Mouse (Mus musculus): Measurements from ENCODE around the gene Nacc2. TPM values are rescaled to one million over a fixed set of nuclear protein-coding genes. Genes with fewer than 3 reads are reported as not detected.

Nacc2 gene
- polyA plus RNA-seq, 1 experiment from 2014 or later, result 6.5 TPM

DNA sequence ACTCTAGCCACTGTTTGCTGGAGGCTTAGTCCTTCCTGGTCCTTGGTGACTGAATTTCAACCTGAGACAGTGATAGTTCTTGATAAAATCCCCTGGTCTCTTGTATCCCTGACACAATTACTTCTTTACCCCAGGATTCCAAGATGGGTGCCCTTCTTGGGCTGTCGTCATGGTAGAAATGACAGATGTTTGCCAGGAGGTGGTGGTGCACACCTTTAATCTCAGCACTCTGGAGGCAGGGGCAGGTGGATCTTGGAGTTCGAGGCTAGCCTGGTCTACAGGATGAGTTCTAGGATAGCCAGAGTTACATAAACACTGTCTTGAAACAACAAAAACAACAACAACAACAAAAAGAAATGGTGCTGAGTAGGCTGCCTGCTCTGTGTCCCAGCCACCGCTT is 20.0 kb upstream of the Nacc2 start:
- peaks cover 13% of the 10 kb centered on the region for H3K4me1 ChIP-seq (replicated peaks; ENCODE audit: control insufficient read depth, insufficient read depth, low read length)
- no peak overlapping the region for H3K4me3 ChIP-seq (ENCODE audit: low read depth, low read length)
- H3K9me3 ChIP-seq (ENCODE audit: control insufficient read depth, low read length), result no peaks in the 10 kb centered on the region
- no peak for ATAC-seq (replicated peaks; ENCODE audit: low FRiP score)
- WGBS, result 87% methylated on average over 3 of the region's 3 CpGs
- no peak for DNase-seq (ENCODE audit: low spot score)
- H3K27me3 ChIP-seq (ENCODE audit: control insufficient read depth, insufficient read depth, low read length), result no peaks in the 10 kb centered on the region
- no peak overlapping the region for H3K9ac ChIP-seq (ENCODE audit: low read length)
- H3K36me3 ChIP-seq (ENCODE audit: control insufficient read depth, insufficient read depth, low read length), result no peaks in the 10 kb centered on the region
- no peak overlapping the region for H3K4me2 ChIP-seq (ENCODE audit: low read depth, low read length, severe bottlenecking)
- no peak overlapping the region for H3K27ac ChIP-seq (ENCODE audit: low read depth, low read length)

DNA sequence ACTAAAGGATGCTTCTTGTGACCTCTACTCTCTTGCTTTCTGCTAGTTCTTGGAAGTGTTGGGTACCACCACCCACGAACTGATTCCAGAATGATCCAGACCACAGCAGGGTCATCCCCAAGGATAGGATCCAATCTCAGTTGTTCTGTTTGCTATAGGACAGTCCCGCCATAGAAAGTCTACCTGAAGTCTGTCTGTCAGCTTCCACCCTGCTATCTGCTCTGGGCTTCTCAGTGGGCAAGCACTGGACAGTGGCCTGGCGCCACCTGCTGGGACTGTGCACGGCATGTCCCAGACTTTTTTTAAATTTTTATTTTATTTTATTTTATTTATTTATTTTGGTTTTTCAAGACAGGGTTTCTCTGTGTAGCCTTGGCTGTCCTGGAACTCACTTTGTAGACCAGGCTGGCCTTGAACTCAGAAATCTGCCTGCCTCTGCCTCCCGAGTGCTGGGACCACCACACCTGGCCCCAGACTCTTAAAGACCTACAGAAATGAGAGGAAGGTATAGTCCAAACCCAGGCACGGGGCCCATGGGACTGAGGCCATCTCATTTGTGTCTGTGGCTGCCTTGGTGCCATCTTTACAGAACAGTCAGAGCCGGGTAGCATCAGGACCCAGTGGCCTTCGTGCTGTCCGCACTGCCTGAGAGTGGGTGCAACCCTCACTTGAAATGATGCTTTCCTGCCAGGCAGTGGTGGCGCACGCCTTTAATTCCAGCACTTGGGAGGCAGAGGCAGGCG is 19.0 kb upstream of the Nacc2 start:
- H3K36me3 ChIP-seq (ENCODE audit: control insufficient read depth, insufficient read depth, low read length), result no peaks in the 10 kb centered on the region
- H3K4me3 ChIP-seq (ENCODE audit: low read depth, low read length), result no peak overlapping the region
- ATAC-seq (replicated peaks; ENCODE audit: low FRiP score) (no peak), DNase-seq (ENCODE audit: low spot score) (peak; percentile 65)
- peaks cover 13% of the 10 kb centered on the region for H3K4me1 ChIP-seq (replicated peaks; ENCODE audit: control insufficient read depth, insufficient read depth, low read length)
- H3K4me2 ChIP-seq (ENCODE audit: low read depth, low read length, severe bottlenecking), result no peak overlapping the region
- H3K9me3 ChIP-seq (ENCODE audit: control insufficient read depth, low read length), result no peaks in the 10 kb centered on the region
- H3K9ac ChIP-seq (ENCODE audit: low read length), result no peak overlapping the region
- WGBS, result 65% methylated on average over 12 of the region's 12 CpGs
- no peaks in the 10 kb centered on the region for H3K27me3 ChIP-seq (ENCODE audit: control insufficient read depth, insufficient read depth, low read length)
- H3K27ac ChIP-seq (ENCODE audit: low read depth, low read length), result no peak overlapping the region

DNA sequence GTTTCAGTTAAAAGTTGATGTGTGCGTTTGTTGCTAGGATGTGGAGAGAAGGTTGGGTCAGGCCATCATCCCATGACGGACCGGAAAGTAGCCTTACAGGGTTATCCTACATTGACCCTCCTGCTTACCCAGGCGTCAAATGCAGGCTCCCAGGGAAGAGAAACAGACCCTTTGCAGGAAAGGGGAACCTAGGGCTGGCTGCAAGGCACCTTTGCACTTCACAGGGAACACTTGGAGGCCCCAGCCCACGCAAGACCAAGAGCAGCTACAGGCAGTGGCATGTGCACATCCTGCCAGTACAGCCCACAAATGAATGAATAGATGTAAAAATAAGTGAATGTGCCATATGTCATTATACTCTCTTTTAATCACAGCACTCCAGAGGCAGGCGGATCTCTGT is 17.9 kb upstream of the Nacc2 start:
- DNase-seq (ENCODE audit: low spot score), result no peak
- Histone ChIP-seq H3K27me3 (ENCODE audit: control insufficient read depth, insufficient read depth, low read length) (no peaks in the 10 kb centered on the region), H3K4me3 (ENCODE audit: low read depth, low read length) (peak overlapping the region; percentile 74), H3K4me2 (ENCODE audit: low read depth, low read length, severe bottlenecking) (peak overlapping the region; percentile 86), H3K27ac (ENCODE audit: low read depth, low read length) (no peak overlapping the region), H3K4me1 (replicated peaks; ENCODE audit: control insufficient read depth, insufficient read depth, low read length) (peaks cover 13% of the 10 kb centered on the region), H3K36me3 (ENCODE audit: control insufficient read depth, insufficient read depth, low read length) (no peaks in the 10 kb centered on the region), H3K9ac (ENCODE audit: low read length) (peak overlapping the region; percentile 74), H3K9me3 (ENCODE audit: control insufficient read depth, low read length) (no peaks in the 10 kb centered on the region)
- WGBS, result 20% methylated on average over 6 of the region's 6 CpGs
- peak; percentile 5 for ATAC-seq (replicated peaks; ENCODE audit: low FRiP score)

DNA sequence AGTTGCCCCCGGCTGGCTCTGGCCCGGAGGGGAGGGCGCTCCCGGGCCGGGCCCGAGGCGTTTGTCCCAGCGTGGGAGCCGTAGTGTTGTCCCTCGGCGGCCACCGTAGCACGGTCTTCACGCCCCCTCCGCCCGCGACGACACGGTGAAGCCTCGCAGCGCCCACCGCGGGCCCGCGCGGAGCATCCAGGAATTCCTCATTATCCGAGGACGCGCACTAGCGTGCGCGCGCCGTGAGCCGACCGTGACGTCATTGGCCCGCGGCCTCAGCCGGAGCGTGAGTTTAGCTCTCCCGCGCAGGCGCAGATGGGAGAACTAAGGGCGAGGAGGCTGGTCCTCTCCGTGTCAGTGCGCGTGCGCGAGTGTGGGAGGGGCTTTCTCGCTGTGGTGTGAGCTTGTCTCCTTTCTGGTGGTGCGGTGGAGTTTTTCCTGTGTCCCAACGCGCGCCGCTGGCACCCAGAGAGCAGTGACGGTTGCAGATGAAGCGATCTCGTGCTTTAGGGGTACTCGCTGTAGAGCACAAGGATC is 17.3 kb upstream of the Nacc2 start:
- Histone ChIP-seq H3K4me2 (ENCODE audit: low read depth, low read length, severe bottlenecking) (peak overlapping the region; percentile 86), H3K4me1 (replicated peaks; ENCODE audit: control insufficient read depth, insufficient read depth, low read length) (peaks cover 13% of the 10 kb centered on the region), H3K36me3 (ENCODE audit: control insufficient read depth, insufficient read depth, low read length) (no peaks in the 10 kb centered on the region), H3K9ac (ENCODE audit: low read length) (peak overlapping the region; percentile 90), H3K27me3 (ENCODE audit: control insufficient read depth, insufficient read depth, low read length) (no peaks in the 10 kb centered on the region), H3K9me3 (ENCODE audit: control insufficient read depth, low read length) (no peaks in the 10 kb centered on the region; the same call in 1 of the 2 replicates), H3K4me3 (ENCODE audit: low read depth, low read length) (peak overlapping the region; percentile 74), H3K27ac (ENCODE audit: low read depth, low read length) (peak overlapping the region; percentile 94)
- peak; percentile 100 for DNase-seq (ENCODE audit: low spot score)
- WGBS, result 1% methylated on average over 60 of the region's 60 CpGs
- peak; percentile 87 for ATAC-seq (replicated peaks; ENCODE audit: low FRiP score)

DNA sequence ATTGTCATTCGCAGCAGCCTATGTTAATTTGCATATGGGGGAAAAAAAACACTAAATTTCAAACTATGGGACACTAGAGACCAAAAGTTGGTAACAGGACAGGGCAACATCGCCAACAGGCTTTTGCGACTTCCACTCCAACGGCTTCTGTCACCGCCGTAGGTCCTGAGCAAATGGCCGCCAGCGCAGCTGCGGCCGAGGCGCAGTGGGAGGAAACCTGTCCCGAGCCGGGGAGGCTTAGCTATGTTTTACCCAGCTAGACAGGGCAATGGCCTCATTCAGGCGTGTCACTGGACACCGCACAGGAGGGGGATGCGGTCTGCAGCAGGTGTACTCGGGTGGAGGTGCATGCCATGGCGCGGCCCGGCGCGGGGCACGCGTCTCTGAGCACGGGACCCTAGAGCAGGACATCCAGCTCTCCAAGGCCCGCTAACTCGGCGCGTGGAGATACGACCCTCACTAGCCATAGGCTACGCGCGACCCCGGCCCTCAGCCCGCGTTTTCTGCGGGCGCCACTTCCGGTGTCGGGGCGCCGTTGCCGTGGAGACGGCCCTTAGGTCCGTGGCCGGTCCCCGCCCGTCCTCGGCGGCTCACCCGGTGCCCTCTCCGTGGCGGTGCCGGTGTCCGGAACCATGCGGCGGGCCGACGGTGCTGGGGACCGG is 16.7 kb upstream of the Nacc2 start:
- Histone ChIP-seq H3K4me2 (ENCODE audit: low read depth, low read length, severe bottlenecking) (peak overlapping the region; percentile 86), H3K9ac (ENCODE audit: low read length) (peak overlapping the region; percentile 90), H3K9me3 (ENCODE audit: control insufficient read depth, low read length) (no peaks in the 10 kb centered on the region; the same call in 1 of the 2 replicates), H3K4me1 (replicated peaks; ENCODE audit: control insufficient read depth, insufficient read depth, low read length) (peaks cover 13% of the 10 kb centered on the region), H3K27me3 (ENCODE audit: control insufficient read depth, insufficient read depth, low read length) (no peaks in the 10 kb centered on the region), H3K36me3 (ENCODE audit: control insufficient read depth, insufficient read depth, low read length) (no peaks in the 10 kb centered on the region), H3K4me3 (ENCODE audit: low read depth, low read length) (peak overlapping the region; percentile 74), H3K27ac (ENCODE audit: low read depth, low read length) (peak overlapping the region; percentile 94)
- peak; percentile 87 for DNase-seq (ENCODE audit: low spot score)
- ATAC-seq (replicated peaks; ENCODE audit: low FRiP score), result peak; percentile 80
- under 1% methylated on average over 59 of the region's 60 CpGs for WGBS

DNA sequence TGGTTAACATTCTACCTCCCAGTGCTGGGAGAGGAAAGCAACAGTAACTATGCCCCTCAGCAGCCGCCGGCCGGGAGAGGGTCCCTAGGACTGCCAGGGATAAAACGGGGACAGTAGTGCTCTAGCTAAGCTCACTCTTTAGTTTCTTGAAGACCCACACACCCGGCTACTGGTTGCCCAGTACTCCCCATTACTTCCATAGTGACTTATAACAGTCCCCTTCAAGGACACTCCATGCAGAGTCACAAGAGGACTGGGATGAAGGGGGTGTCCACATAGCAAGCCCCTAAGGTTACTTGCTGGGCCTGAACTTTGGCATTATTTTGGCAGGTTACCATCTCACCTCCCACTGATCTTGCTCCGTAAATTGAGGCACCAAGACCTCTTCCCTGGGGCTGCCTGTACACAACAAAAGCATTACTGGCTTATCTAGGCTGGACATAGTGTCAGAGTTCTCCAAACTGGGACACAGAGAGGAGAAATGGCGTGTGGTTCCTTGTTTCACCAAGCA is 16.1 kb upstream of the Nacc2 start:
- no peaks in the 10 kb centered on the region; the same call in 1 of the 2 replicates for H3K9me3 ChIP-seq (ENCODE audit: control insufficient read depth, low read length)
- ATAC-seq (replicated peaks; ENCODE audit: low FRiP score) (no peak), DNase-seq (ENCODE audit: low spot score) (no peak)
- peak overlapping the region; percentile 74 for H3K4me3 ChIP-seq (ENCODE audit: low read depth, low read length)
- no peaks in the 10 kb centered on the region for H3K36me3 ChIP-seq (ENCODE audit: control insufficient read depth, insufficient read depth, low read length)
- no peaks in the 10 kb centered on the region for H3K27me3 ChIP-seq (ENCODE audit: control insufficient read depth, insufficient read depth, low read length)
- peak overlapping the region; percentile 86 for H3K4me2 ChIP-seq (ENCODE audit: low read depth, low read length, severe bottlenecking)
- H3K4me1 ChIP-seq (replicated peaks; ENCODE audit: control insufficient read depth, insufficient read depth, low read length), result peaks cover 13% of the 10 kb centered on the region
- 47% methylated on average over 7 of the region's 7 CpGs for WGBS
- H3K27ac ChIP-seq (ENCODE audit: low read depth, low read length), result peak overlapping the region; percentile 94; the same call in 1 of the 2 replicates
- H3K9ac ChIP-seq (ENCODE audit: low read length), result peak overlapping the region; percentile 90

DNA sequence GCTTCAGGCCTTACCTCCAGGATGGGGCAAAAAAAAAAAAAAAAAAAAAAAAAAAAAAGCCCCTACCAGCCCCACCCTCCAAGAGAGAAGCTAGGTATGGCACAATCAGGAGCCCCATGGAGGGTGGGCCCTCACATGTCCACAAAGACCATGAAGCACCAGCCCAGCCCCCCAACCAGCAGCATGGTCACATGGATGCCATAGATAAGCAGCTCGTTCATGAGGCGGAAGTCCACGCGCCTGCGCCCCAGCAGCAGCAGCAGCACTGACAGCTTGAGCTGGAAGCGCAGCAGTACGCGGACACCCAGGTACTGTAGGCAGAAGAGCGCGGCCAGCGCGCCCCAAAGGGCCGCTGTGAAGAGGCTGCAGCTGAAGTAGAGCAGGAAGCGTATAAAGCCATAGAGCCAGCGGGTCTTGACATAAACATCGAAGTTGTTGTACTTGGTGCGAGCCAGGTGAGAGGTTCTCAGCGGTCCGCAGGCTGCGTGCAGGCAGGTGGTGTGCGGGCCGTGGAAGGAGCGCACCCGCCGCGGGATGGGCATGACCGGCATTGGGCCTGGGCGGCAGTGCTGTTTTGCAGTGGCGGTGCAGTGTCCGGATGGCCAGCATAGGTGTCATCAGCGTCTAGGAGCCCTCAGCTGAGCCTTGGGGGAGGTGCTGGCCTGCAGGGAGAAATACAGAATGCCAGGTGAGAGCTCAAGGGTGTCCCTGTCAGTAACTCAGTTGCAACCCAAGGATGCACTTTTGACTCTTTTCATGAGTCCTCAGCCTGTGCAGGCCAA is 15.4 kb upstream of the Nacc2 start:
- H3K9me3 ChIP-seq (ENCODE audit: control insufficient read depth, low read length), result no peaks in the 10 kb centered on the region; the same call in 1 of the 2 replicates
- H3K27me3 ChIP-seq (ENCODE audit: control insufficient read depth, insufficient read depth, low read length), result no peaks in the 10 kb centered on the region
- peaks cover 13% of the 10 kb centered on the region for H3K4me1 ChIP-seq (replicated peaks; ENCODE audit: control insufficient read depth, insufficient read depth, low read length)
- peak overlapping the region; percentile 86; the same call in 1 of the 2 replicates for H3K4me2 ChIP-seq (ENCODE audit: low read depth, low read length, severe bottlenecking)
- DNase-seq (ENCODE audit: low spot score), result peak; percentile 60
- peak overlapping the region; percentile 90 for H3K9ac ChIP-seq (ENCODE audit: low read length)
- ATAC-seq (replicated peaks; ENCODE audit: low FRiP score), result no peak
- 83% methylated on average over 31 of the region's 31 CpGs for WGBS
- H3K36me3 ChIP-seq (ENCODE audit: control insufficient read depth, insufficient read depth, low read length), result no peaks in the 10 kb centered on the region
- no peak overlapping the region for H3K27ac ChIP-seq (ENCODE audit: low read depth, low read length)
- peak overlapping the region; percentile 74 for H3K4me3 ChIP-seq (ENCODE audit: low read depth, low read length)

DNA sequence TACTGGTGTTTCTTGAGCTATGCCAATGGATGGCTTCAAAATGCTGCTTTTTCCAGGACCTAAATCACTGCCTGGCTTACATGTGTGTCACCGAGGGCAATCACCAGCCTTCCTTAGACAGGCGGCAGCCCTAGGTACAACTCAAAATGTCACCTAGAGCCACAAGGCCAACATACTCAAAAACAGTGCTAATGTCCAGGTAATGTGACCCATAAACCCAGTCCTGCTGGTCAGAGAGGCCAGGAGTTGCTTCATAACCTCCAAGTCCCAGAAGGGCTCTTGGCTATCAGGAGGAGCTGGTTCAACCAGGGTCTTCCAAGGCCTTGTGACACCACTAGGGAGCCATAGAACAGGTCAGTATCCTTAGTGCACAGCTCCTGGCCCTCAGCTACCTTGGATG is 11.6 kb upstream of the Nacc2 start:
- WGBS, result 93% methylated on average over 2 of the region's 2 CpGs
- no peak overlapping the region for H3K4me2 ChIP-seq (ENCODE audit: low read depth, low read length, severe bottlenecking)
- no peak for ATAC-seq (replicated peaks; ENCODE audit: low FRiP score)
- no peak for DNase-seq (ENCODE audit: low spot score)
- no peaks in the 10 kb centered on the region for H3K27me3 ChIP-seq (ENCODE audit: control insufficient read depth, insufficient read depth, low read length)
- no peaks in the 10 kb centered on the region; the same call in 1 of the 2 replicates for H3K9me3 ChIP-seq (ENCODE audit: control insufficient read depth, low read length)
- H3K4me1 ChIP-seq (replicated peaks; ENCODE audit: control insufficient read depth, insufficient read depth, low read length), result peaks cover 25% of the 10 kb centered on the region
- H3K27ac ChIP-seq (ENCODE audit: low read depth, low read length), result no peak overlapping the region
- no peak overlapping the region for H3K4me3 ChIP-seq (ENCODE audit: low read depth, low read length)
- H3K36me3 ChIP-seq (ENCODE audit: control insufficient read depth, insufficient read depth, low read length), result no peaks in the 10 kb centered on the region
- no peak overlapping the region for H3K9ac ChIP-seq (ENCODE audit: low read length)
